Mouse (Mus musculus): ENCODE data around the gene Bdkrb1.

The Bdkrb1 gene

DNA sequence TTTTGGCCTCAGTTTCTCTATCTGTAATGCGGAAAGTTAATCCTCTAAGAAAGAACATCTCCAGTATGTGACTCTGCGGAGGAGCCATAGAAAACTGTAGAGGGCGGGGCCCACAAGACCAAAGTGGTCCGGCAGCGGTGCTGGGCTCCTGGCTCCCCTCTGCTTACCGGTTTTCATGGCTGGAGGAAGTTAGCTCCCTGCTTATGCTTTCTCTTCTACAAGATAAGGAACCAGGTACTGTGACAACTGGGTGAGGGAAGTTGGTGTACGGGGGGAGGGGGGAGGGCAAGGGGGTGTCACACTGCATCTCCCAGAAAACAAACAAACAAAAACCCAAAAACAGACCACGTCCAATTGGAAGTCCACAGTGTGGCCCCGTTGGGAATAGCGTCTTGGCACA lies 4.4 kb upstream of the Bdkrb1 start:
- no peak for DNase-seq (ENCODE audit: low read depth, low spot score)

- DNase-seq (ENCODE audit: low read depth, low spot score): no peak
Observed at GRCm38 (mm10) chr12:105599098-105599497, 3.8 kb upstream of the Bdkrb1 start.

- no peak for DNase-seq (ENCODE audit: low read depth, low spot score)
Observed at GRCm38 (mm10) chr12:105601586-105601985, 1.3 kb upstream of the Bdkrb1 start.

DNA sequence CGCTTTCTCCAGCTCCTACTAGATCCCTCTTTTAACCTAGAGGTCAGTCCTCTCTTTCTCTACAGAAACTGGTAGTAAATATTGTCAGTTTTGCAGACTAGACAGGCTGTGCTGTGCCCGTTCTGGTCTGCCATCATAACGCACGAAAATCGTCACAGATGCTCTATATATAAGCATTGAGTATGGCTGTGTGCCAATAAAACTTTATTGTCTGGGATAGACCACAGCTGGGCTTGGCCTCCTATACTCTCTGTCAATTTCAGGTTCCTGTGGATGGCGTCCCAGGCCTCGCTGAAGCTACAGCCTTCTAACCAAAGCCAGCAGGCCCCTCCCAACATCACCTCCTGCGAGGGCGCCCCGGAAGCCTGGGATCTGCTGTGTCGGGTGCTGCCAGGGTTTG lies 1.0 kb downstream of the Bdkrb1 start:
- no peak for DNase-seq (ENCODE audit: low read depth, low spot score)

- DNase-seq (ENCODE audit: low read depth, low spot score): no peak
Observed at GRCm38 (mm10) chr12:105605212-105605611, 2.3 kb downstream of the Bdkrb1 start.

DNA sequence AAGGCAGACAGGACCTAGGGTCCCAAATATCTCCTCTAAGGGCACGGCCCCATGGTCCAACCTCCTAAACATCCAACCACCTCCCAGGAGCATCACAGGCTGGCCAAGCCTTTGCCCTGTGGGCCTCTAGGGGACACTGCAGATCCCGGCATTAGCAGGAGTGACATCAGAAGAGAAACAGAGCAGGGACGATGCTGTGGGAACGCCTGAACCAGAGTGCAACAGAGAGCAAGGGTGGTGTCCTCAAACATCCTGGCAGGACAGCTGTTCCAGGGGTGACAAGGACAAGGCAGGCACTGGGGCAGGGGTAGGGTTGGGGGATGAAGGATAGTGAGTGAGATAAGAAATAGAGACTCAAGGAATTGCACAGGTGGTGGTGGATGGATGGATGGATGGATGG lies 4.0 kb downstream of the Bdkrb1 start:
- DNase-seq (ENCODE audit: low read depth, low spot score): no peak

GRCm38 (mm10) chr12:105611045-105611444 lies 8.2 kb downstream of the Bdkrb1 start:
- DNase-seq (ENCODE audit: low read depth, low spot score): no peak

DNA sequence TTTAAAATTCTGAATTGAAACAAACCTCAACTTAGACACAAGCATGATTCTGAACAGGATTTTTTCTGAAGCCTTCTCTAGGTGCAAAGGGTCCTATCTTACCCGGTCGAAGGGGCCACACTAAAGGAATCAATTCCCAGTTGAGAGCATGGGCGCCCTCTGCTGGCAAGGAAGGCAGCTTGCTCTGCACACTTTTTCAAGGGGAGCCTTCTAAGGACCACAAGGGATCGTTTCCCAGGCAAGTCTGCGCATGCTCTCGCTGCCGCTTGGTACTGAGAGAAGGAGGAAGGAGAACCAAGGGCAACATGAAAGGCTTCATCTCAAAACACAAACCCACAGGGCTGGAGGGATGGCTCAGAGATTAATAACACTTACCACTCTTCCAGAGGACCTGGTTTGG lies 8.9 kb downstream of the Bdkrb1 start:
- DNase-seq (ENCODE audit: low read depth, low spot score): peak; percentile 23

DNA sequence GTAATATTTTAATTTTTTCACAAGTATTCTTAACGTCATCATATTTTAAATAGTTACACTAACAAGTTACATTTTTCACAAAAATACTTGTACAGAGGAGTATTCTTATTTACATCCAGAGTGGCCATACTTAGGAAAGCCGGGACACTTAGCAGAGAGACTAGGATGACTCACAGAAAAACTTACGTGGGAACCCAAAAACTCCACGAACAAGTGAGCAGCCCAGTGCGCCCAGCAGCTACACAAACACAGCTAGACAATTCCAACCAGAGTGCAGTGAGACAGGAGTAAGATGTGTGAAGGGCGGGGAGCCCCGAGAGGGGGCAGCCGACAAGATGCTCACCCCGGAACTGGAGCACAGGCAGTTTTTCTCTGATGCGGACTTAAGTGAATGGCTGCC lies 10.7 kb downstream of the Bdkrb1 start:
- DNase-seq (ENCODE audit: low read depth, low spot score): no peak

DNA sequence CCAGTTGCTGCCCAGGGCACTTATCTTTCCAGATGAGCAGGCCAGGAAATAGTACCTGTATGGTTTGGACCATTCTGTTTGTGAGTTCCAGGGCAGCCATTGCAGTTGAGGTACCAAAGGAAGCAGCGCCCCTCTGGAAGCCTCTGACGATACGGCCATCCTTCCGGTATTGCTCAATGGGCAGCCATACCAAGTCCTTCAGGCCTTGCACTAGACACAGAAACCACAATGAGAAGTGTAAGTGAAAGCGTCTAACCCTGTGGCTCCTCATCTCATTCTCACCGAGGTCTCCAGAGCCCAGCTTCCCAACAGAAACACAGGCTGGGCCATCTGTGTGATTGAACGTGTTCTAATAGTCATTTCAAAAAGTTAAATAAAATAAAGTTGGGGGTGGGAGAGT lies 19.2 kb downstream of the Bdkrb1 start:
- DNase-seq (ENCODE audit: low read depth, low spot score): no peak

DNA sequence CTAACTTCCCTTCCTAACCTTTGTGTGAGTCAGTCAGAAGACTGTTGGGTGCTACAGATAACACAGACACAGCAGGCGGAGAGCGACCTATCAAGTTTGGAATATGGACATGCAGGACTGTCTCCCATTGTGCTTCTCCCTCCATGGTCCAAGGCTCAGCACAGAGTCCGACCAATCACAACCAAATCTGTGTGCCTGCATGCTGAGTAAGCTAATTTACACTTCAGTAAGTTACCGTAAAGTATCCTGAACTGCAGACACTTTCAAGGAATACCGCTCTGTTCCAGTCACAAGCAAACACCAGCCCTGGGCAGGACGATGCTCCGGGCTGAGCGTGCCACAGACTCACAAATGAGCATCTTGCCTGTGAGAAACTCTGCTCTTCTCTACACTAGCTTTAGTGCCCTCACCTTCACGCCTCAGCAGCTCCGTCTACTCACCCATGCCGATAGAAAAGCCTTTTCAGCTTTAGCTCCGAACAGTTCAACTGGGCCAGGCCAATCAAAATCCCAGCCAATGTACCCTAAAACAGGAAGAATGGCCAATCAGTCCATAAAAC lies 20.2 kb downstream of the Bdkrb1 start:
- DNase-seq (ENCODE audit: low read depth, low spot score): no peak

GRCm38 (mm10) chr12:105625798-105626197 lies 22.9 kb downstream of the Bdkrb1 start:
- DNase-seq (ENCODE audit: low read depth, low spot score): no peak

GRCm38 (mm10) chr12:105634374-105635067 lies 31.6 kb downstream of the Bdkrb1 start:
- DNase-seq (ENCODE audit: low read depth, low spot score): no peak

DNA sequence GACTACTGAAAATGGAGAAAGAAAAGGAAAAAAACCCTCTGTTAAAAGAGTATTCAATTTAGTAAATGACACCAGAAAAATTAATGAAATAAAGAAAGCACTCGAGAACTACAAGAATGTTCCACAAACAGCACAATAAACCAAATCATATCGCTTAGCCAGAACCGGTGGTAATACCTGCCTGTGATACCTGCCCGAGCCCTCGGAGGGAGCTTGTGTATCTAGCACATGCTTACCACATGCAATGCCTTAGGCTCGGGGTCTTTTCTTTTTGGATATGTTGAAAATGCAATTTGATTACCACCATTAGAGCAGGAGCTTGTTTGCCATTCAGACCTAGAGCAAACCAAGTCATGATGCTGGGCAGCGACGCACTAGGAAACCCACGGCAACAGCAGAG lies 33.7 kb downstream of the Bdkrb1 start:
- no peak for DNase-seq (ENCODE audit: low read depth, low spot score)

DNA sequence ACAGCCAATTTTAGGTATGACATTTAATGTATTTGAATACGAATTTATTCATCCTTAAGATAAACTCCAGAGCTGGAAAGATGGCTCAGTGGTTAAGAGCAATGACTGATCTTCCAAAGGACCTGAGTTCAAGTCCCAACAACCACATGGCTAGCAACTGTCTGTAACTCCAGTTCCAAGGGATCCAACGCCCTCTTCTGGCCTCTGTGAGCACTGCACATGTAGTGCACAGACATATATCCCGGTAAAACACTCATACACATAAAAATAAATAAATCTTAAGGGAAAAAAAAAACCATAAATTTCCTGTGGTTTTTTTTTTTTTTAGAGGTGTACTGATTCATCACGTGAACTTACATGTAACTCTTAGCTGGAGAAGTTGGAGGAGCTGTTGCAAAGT lies 34.7 kb downstream of the Bdkrb1 start:
- no peak for DNase-seq (ENCODE audit: low read depth, low spot score)

GRCm38 (mm10) chr12:105642770-105643321 lies 40.0 kb downstream of the Bdkrb1 start:
- DNase-seq (ENCODE audit: low read depth, low spot score): no peak
